Mouse (Mus musculus): ENCODE data around the gene Ikzf4. TPM values are rescaled to one million over a fixed set of nuclear protein-coding genes. Genes with fewer than 3 reads are reported as not detected.

Gene Ikzf4
- total RNA-seq (2014; rRNA removed) (21.9 and 26.2 TPM in 2 replicates), polyA plus RNA-seq (2015; fragmentation: Nextera tagmentation; extraction: Ambion mirVana) (16.8 and 17.9 TPM in 2 replicates)

GRCm38 (mm10) chr10:128645111-128646011 lies at the start of gene Ikzf4:
TSS of gene Ikzf4 (minus strand) at chr10:128645991.
- WGBS = 2% methylated on average over 26 of the region's 36 CpGs
- Histone ChIP-seq H3K4me1 (ENCODE audit: insufficient read depth, low read length) (peaks cover 10% of the 10 kb centered on the region; the same call in 1 of the 2 replicates), H3K36me3 (ENCODE audit: insufficient read depth, low read length) (peaks cover 14% of the 10 kb centered on the region), H3K4me3 (ENCODE audit: low read depth, low read length) (peak within 1 kb of the TSS; percentile 49), H3K9ac (replicated peaks; ENCODE audit: low read length, poor library complexity, severe bottlenecking) (peak within 1 kb of the TSS; percentile 81), H3K4me2 (ENCODE audit: low read depth, low read length, poor library complexity, severe bottlenecking) (peak within 1 kb of the TSS; percentile 77), H3K9me3 (ENCODE audit: low read length) (no peaks in the 10 kb centered on the region), H3K27me3 (ENCODE audit: insufficient read depth, low read length) (no peaks in the 10 kb centered on the region), H3K27ac (ENCODE audit: low read depth, low read length) (peak within 1 kb of the TSS; percentile 91)
- ATAC-seq (ENCODE audit: low FRiP score) = peak; percentile 81
- DNase-seq (ENCODE audit: low spot score) = peak; percentile 65
- TF ChIP-seq CTCF (IDR thresholded peaks at IDR 0.05) = no peak; the same call in 1 of the 2 replicates

GRCm38 (mm10) chr10:128695411-128695991 lies 49.7 kb upstream of the Ikzf4 start:
- H3K27me3 ChIP-seq (ENCODE audit: insufficient read depth, low read length) = no peaks in the 10 kb centered on the region
- WGBS = under 1% methylated on average over 22 of the region's 22 CpGs
- ATAC-seq (ENCODE audit: low FRiP score) = no peak

GRCm38 (mm10) chr10:128674469-128675008 lies 28.7 kb upstream of the Ikzf4 start:
- TF ChIP-seq CTCF (IDR thresholded peaks at IDR 0.05) = peak; percentile 75
- ATAC-seq (ENCODE audit: low FRiP score) = no peak

More at GRCm38 (mm10) chr10:128695411-128695991, 49.7 kb upstream of the Ikzf4 start:
- no peak for TF ChIP-seq CTCF (IDR thresholded peaks at IDR 0.05)
- Histone ChIP-seq H3K9ac (replicated peaks; ENCODE audit: low read length, poor library complexity, severe bottlenecking) (peak overlapping the region; percentile 80), H3K4me2 (ENCODE audit: low read depth, low read length, poor library complexity, severe bottlenecking) (peak overlapping the region; percentile 75), H3K27ac (ENCODE audit: low read depth, low read length) (peak overlapping the region; percentile 89), H3K9me3 (ENCODE audit: low read length) (no peaks in the 10 kb centered on the region), H3K4me1 (ENCODE audit: insufficient read depth, low read length) (no peaks in the 10 kb centered on the region), H3K4me3 (ENCODE audit: low read depth, low read length) (peak overlapping the region; percentile 77), H3K36me3 (ENCODE audit: insufficient read depth, low read length) (no peaks in the 10 kb centered on the region)
- no peak for DNase-seq (ENCODE audit: low spot score)

GRCm38 (mm10) chr10:128673763-128674468 lies 28.1 kb upstream of the Ikzf4 start, which contains the start of gene Suox:
TSS of gene Suox (minus strand) at chr10:128674073.
- Histone ChIP-seq H3K4me3 (ENCODE audit: low read depth, low read length) (peak within 1 kb of the TSS; percentile 58), H3K9me3 (ENCODE audit: low read length) (no peaks in the 10 kb centered on the region), H3K4me2 (ENCODE audit: low read depth, low read length, poor library complexity, severe bottlenecking) (peak within 1 kb of the TSS; percentile 87), H3K9ac (replicated peaks; ENCODE audit: low read length, poor library complexity, severe bottlenecking) (peak within 1 kb of the TSS; percentile 63), H3K27ac (ENCODE audit: low read depth, low read length) (peak within 1 kb of the TSS; percentile 51; the same call in 1 of the 2 replicates), H3K27me3 (ENCODE audit: insufficient read depth, low read length) (no peaks in the 10 kb centered on the region), H3K4me1 (ENCODE audit: insufficient read depth, low read length) (peaks cover 5% of the 10 kb centered on the region; the same call in 1 of the 2 replicates), H3K36me3 (ENCODE audit: insufficient read depth, low read length) (peaks cover 12% of the 10 kb centered on the region; the same call in 1 of the 2 replicates)
- peak; percentile 85 for DNase-seq (ENCODE audit: low spot score)
- no peak for TF ChIP-seq CTCF (IDR thresholded peaks at IDR 0.05)
- ATAC-seq (ENCODE audit: low FRiP score) = peak; percentile 82
- under 1% methylated on average over 52 of the region's 60 CpGs for WGBS

More at GRCm38 (mm10) chr10:128674469-128675008, 28.7 kb upstream of the Ikzf4 start:
- H3K36me3 ChIP-seq (ENCODE audit: insufficient read depth, low read length) = peaks cover 12% of the 10 kb centered on the region; the same call in 1 of the 2 replicates
- no peaks in the 10 kb centered on the region for H3K27me3 ChIP-seq (ENCODE audit: insufficient read depth, low read length)
- H3K4me3 ChIP-seq (ENCODE audit: low read depth, low read length) = peak overlapping the region; percentile 58
- H3K27ac ChIP-seq (ENCODE audit: low read depth, low read length) = peak overlapping the region; percentile 51; the same call in 1 of the 2 replicates
- no peak overlapping the region; the same call in 1 of the 2 replicates for H3K9ac ChIP-seq (replicated peaks; ENCODE audit: low read length, poor library complexity, severe bottlenecking)
- peak; percentile 74 for DNase-seq (ENCODE audit: low spot score)
- 2% methylated on average over 9 of the region's 9 CpGs for WGBS
- H3K9me3 ChIP-seq (ENCODE audit: low read length) = no peaks in the 10 kb centered on the region
- H3K4me2 ChIP-seq (ENCODE audit: low read depth, low read length, poor library complexity, severe bottlenecking) = peak overlapping the region; percentile 87
- peaks cover 5% of the 10 kb centered on the region; the same call in 1 of the 2 replicates for H3K4me1 ChIP-seq (ENCODE audit: insufficient read depth, low read length)

- Histone ChIP-seq H3K9me3 (ENCODE audit: low read length) (no peaks in the 10 kb centered on the region), H3K36me3 (ENCODE audit: insufficient read depth, low read length) (peaks cover 12% of the 10 kb centered on the region; the same call in 1 of the 2 replicates), H3K27ac (ENCODE audit: low read depth, low read length) (no peak overlapping the region), H3K4me1 (ENCODE audit: insufficient read depth, low read length) (peaks cover 8% of the 10 kb centered on the region; the same call in 1 of the 2 replicates), H3K9ac (replicated peaks; ENCODE audit: low read length, poor library complexity, severe bottlenecking) (no peak overlapping the region), H3K27me3 (ENCODE audit: insufficient read depth, low read length) (no peaks in the 10 kb centered on the region), H3K4me2 (ENCODE audit: low read depth, low read length, poor library complexity, severe bottlenecking) (no peak overlapping the region), H3K4me3 (ENCODE audit: low read depth, low read length) (no peak overlapping the region)
- no peak for ATAC-seq (ENCODE audit: low FRiP score)
- 94% methylated on average over 9 of the region's 9 CpGs for WGBS
- TF ChIP-seq CTCF (IDR thresholded peaks at IDR 0.05) = no peak
- no peak for DNase-seq (ENCODE audit: low spot score)
Observed at GRCm38 (mm10) chr10:128671148-128671547, 25.4 kb upstream of the Ikzf4 start.
